Mouse (Mus musculus): ENCODE measurements at regions not wholly inside any gene's neighbourhood (a gene's known extent, or its start where the extent isn't known, plus 50 kb on each side); places are given as distances from the start of the nearest gene placed in this dataset.

DNA sequence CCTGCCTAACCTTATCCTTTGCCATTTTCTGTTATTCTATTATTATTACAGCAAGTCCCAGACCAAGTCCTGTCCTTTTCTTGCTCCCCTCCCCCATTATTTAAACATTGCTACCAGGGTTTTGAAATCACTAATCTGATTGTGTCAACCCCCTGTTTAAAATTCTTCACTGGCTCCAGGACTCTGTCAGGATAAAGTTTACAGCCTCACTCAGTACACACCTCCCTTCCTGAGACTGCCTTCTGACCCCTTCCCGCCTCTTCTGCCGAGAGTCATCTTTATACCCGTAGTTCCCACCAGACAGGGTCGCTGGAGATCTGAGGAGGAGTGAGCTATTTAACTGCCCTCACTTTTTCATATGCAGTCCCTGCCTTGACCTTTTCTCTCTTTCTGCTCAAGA lies 110.3 kb upstream of the Syt6 start:
- DNase-seq: no peak

DNA sequence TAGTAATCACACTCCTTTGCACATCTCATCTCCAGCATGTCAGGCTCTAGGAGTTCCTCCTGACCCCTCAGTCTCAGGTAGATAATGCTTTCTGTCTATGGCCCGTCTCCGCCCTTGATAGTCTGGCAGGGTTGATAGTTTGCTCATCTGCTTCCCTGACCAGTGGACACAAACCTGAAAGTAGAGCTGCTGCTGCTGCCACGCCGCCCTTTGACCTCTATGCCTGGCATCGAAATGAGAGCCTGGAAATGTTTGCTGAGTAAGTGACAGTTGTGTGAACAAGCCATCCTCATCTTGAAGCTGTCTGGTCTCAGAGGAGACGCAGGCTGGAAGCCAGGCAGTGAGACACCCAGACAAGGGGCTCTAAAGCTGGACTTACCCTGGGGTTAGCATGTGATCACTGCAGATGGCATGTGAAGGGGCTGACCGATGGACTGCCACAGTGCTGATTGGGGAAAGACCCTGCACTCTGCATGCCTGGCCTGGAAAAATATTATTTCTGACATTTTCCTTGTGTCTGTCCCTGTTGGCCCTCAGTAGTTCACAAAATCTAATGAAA lies 109.8 kb upstream of the Syt6 start:
- no peak for DNase-seq

DNA sequence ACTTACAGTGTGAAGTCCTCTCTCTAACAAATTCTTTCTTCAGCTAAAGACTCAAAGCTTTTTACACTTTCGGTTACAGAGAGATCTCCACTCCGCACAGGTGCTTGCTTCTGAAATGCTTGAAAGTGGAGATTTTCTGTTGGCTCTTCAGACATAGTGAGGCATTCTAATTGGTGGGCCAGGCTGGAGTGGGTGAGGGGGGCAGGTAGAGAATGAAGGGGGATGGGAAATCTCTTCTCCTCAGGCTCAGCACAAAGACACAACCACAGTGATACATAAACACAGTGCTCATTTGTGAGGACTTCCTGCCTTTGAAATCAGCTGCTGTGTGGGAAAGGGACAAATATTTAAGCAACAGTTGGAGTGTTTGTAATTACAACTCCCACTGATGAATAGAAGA lies 109.1 kb upstream of the Syt6 start:
- DNase-seq: no peak

DNA sequence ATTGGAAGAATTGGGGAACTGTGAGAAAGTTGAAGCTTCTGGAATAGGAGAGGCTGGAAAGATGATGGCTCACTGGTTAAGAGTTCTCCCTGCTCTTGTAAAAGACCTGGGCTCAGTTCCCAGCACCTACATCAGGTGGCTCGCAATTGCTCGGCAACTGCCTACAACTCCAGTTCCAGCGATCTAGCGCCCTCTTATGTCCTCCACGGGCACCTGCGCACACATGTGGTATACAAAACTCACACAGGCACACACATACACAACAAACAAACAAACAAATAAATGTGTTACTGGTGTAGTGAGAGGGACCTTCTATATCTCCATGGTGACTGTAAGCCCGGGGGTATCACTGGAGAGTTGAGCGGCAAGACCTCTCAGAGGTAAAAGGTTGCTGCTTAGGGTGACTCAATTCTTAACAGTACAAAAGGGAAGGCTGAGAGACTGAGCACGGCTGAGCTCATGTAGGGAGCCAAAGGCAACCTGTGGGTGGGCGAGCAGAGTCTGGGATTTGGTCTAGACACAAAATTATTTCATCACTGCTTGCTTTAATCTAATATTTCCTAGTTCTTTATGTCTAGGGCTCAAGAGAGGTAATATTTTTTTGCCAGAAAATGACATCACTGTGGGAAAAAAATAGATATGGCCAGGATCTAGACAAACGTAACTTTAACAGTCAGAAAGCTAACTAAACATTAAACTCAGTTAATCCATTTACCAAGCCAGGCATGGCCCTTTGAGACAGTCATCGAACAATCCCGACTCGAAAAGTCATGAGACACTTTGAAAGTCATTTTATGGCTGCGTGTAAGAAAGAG lies 104.2 kb upstream of the Syt6 start:
- no peak for DNase-seq

DNA sequence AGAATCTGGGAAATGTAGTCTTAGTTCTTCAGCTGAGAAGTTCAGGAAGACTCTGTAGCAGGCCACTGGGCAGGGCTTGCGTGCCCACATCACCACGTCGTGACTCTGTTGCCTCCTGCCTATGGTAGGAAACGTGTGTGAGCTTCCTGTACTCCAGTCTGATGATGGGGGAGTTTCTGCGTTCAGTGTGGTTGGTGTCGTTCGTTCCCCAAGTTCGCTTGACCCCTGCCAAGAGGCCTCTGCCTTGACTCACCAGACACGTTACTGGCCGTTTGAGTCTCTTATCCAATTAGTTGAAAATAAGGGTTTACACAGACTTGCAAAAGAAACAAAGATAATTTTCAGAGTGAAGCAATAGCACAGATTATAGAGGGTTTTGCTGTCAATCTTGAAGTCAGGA lies 102.4 kb upstream of the Syt6 start:
- DNase-seq: no peak

DNA sequence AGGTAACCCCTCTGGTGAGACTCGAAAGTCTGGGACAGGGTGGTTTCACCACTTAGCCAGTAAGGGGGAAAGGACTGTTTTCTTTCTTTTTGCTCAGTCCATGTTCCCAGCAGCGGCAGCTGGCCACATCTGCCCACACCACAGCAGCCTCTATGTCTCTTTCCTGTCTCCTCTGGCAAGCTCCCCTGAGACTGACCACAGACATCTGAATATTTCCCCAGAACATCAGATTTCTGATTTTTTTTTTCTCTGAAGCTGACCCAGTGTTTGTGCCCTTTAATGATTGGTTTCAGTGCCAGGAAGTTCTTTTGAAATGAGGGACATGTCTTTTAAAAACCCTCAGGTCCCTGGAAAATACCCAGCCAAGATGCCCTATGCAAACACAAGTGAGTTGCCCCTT lies 101.7 kb upstream of the Syt6 start:
- DNase-seq: no peak

DNA sequence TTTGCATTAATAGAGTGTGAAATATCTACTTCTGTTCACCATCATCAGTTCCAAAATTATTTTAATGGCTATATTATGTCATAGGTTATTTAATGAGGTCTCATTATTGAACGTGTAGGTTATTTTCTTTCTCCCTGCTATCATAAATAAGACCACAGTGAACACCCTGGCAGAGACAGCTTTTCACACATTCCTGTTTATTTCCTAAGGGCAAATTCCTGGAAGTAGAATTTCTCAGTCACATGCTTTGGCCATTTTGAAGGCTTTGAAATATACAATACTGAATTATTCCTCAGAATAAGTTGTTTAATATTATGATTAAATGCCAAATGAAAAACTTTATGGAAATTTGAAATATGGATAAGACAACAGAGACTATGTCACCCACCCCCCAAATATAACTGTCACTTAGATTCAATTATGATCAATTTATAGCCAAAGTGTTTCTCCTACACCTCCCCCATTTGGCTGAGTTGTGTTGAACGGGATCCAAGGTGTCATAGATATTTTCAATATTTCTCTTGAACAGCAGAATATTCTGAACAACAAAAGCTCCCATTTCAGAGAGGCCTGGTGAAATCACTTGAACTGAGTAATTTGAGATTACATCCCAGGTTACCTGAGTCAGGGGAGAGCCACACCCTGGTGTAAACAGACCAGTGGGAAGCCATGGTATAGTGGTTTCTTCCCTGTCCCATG lies 95.0 kb upstream of the Syt6 start:
- no peak for DNase-seq

DNA sequence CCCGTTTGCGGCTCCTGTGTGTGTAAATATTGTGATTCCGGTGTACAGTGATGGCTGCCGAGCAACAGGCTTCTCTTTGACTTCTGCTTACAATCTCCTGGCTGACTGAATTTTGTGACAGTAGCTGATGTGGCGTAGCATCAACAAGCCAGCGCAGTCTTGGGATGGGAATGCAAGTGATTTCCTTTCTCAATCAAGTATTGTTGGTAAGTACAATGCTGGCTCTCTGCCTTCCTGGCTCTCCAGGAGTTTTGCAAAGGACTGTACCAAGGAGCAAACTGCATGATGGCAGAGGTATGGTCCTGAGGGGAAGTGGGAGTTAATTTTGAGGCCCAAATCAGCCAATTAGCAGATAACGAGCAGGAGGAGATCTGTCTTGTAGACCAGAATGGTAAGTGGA lies 94.4 kb upstream of the Syt6 start:
- DNase-seq: no peak

DNA sequence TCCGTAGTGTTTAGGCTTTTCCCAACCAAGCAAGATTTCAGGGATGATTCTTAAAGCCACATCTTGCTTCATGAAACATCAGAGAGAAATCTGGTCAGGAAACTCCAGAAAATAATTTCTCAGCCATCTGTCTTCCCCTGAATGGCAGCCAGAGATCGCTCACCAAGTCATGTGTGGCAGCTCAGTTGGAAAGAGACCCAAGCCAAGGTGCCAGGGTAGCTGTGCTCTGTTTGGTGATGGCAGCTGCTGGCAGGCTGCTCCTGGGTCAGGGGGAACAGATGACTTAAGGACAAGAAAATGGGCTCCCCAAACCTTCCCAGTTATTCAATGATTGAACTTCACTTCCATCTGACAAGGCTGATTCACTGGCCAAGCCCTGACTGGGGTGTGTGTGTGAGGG lies 91.7 kb upstream of the Syt6 start:
- DNase-seq: no peak

DNA sequence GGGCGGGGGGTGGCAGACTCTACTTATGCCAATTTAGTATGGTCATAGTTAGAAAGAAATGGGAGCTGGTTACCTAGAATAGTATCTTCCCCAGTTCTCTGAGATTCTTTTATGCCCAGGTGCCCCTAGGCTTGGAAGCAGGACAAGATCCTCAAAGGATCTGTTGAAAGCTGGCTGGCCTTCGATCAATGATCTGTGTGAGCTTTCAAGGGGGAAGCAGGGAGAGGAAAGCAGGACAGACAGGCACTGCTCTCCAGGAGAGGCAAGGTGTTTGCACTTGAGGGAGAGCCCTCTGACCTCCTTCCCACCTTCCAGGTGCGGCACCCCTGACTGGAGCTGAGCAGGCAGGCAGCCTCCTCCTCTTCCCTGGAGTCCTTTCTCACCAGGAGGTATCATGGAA lies 91.3 kb upstream of the Syt6 start:
- no peak for DNase-seq

DNA sequence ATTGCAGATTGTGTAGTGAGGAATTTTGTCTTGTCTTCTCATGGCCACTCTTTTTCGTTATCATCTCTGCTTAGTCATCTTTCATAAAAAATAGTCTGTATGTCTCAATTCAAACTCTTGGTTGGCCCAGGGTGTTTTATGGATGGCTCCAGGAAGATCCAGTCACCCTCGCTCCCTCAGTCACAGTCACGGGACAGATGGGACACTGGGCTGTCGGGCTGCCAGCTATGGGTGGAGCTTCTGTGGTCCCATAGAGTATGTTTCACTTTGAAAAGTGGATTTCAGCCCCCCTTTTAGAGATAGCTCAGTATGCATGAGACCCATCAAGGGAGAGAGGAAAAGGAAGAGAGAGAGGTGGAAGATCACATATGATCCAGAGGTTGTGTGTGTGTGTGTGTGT lies 85.2 kb upstream of the Syt6 start:
- no peak for DNase-seq

DNA sequence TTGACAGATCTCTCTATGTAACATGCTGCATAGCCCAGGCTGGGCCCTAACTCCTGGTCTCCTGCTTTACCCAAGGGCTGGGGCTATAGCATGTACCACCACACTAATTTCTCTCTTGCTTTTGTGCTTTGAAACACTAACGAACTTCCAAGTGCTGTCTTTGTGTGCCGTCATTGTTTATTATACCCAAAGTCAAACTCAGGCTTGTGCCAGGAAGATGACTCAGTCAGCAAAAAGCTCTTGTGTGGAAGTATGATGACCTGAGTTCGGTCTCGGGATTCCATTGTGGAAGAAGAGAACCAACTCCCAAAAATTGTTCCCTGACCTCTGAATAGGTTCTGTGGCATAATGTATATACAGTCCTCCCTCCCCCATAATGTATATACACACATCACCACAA lies 84.1 kb upstream of the Syt6 start:
- DNase-seq: no peak

DNA sequence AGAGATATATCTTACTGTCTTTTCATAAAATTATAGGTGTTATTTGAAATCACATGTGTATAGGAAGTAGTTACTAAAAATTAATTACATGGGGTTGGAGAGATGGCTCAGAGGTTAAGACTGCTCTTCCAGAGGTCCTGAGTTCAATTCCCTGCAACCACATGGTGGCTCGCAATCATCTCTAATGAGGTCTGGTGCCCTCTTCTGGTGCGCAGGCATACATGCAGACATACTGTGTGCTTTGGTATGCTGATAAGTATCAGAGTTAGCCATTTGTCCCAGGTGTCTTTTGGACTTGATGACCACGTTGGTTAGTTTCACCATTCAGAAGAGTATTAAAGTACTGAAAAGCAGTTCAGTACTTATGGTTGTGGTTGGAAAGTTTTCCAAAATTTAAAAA lies 82.8 kb upstream of the Syt6 start:
- DNase-seq: no peak

DNA sequence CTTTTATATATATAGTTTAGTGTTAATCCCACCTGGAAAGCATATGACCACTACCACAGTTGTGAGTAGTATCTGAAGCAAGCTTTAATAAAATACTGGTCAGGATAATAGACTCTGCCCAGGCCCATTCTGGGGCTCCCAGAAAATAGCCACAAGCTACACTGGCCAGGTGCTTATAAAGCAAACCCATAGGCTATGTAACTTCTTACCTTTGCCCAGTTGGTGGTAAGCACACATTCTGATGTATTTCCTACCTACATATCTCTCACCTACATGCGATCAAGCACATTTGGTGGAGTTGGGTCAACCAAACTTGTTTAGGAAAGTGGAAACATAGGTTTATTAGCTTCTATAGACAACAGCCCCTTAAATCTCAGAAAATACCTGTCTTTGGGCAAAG lies 81.4 kb upstream of the Syt6 start:
- no peak for DNase-seq

DNA sequence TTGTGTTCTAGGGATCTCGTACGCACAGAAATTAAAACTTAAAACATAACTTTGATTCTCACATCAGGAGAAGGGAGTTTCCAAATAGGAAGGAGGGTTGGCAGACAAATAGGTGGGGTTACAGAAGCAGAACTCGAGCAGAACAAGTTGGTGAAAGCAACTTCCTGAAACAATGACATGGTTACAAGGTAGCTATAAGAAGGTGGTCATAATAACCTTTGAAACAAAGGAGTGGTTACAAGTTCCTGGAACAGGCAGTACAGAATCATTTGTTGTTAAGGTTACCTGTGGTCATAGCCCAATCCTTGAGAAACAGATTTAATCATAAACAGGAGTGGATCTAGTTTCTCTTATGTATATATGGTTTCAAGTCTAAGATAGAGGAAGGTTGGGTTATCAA lies 81.0 kb upstream of the Syt6 start:
- no peak for DNase-seq

DNA sequence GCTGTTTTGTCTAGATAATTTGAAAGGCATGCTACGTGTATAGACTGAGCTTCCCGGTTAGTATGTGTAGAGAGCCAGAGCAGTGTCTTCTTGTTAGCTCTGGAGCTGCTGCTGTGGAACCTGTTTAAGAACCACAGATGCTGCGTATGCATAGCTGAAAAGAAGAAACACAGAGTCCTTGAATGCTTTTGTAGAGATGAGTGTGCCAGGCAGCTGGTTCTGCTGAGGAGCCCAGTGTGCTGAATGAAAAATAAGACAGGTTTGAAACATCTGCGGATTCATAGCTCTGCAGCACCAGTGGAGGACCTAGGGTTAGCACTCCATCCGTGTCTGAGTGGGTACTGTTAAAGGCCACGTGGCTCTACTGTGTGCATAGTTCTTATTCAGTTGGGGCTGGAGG lies 78.9 kb upstream of the Syt6 start:
- DNase-seq: peak; percentile 11

DNA sequence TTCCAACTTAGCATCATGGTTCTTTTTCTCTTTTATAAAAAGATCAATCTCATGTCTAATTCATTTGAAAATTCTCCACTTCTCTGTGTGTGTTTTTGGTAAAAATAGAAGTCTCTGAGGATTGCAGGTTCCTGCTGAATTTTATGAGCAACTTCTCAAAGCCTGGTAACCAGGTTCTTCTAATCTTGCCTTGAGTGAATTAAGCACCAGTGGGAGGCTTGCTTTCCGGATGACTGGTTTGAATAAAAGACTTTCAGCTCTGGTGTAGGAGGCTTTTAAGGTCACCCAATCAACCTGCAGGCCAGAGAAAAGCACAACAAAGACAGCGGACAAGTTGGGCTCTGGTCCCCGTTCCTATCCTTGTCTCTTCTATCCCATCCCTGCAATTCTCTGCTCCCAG lies 78.3 kb upstream of the Syt6 start:
- DNase-seq: no peak

DNA sequence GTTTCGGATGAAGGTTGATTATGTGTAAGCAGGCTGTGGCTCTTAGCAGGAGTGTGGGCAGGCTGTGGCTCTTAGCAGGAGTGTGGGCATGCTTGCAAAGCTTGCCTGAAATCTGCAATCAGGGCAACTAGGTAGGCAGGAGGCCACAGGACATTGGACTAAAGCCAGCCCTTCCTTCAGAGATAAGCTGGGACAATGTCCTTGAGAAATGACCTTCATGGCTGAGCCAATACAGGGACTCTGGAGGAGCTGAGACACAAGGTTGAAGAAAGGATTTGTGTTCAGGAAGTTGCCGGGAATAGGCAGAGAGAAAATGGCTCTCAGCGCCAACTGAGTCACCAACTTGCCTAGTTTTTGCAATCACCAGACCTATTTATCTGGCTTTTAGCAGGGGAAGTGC lies 77.3 kb upstream of the Syt6 start:
- no peak for DNase-seq

DNA sequence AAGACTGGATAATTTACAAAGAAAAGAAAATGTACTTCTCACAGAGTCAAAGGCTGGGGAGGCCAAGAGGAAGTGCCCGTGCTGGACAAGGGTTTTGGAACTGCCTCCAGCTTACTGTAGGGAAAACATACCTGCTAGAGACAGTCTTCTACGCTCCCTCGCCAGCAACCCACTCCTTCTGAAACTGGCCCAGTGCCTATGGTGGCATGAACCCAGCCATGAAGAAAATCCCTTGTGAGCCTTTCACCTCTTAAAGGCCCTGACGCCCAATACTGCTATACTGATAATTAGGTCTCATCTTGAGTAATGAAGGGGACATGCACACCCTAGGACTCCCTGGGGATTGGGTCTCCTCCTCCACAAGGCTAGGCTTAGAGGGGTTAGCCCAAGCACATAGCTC lies 76.6 kb upstream of the Syt6 start:
- no peak for DNase-seq

DNA sequence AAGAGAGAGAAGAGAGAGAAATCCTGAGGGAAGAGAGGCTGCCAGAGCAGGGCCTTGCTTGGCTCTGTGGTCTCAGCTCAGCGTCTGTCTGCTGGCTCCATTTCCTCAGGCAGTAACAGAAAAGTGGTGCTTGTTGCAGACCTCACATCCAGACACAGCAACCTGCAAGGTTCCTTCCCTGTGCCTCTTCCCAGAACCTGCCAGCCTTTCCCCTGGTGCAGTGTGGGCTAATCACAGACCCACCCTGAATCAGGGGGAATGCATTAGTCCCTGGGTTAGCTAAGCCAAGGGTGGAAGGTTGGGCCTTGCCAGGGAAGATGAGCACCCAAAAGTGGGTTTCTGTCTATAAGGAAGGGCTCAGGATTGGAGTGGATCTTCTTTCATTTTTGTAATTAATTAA lies 75.2 kb upstream of the Syt6 start:
- no peak for DNase-seq

DNA sequence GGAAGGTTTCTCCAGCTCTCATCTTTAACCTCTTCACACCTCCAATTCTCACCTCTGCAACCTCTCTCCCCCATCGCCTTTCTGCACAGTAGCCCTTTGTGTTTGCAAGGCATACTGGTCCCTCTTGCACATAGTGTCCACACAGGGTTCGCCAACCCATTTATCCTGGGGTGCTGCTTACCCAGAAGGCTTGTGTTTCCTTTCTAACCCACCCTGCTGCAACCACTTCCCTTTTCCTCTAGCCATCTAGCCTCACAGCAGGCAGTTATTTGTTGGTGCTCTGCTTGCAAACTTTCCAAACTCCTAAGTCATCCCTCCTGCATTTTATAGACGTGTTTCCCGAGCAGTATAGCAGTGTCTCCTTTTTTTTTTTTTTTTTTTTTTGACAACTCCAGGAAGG lies 74.7 kb upstream of the Syt6 start:
- DNase-seq: no peak

DNA sequence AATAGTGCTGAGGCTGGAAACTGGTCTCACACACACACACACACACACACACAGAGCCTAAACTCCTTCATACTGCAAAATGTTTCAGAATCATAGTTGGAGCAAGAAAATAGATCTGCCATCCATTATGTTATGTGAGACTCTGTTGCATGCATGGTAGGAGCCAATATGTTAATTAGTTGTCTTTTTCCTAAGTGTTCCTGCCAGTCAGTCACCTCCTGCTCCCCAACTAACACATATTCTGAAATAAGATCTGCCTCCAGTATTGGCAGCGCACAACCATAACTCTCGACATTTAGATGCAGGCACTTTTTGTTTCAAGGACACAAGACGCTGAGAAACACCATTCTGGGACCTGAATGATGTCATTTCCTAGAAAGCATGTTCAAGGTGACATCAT lies 70.9 kb upstream of the Syt6 start:
- no peak for DNase-seq

DNA sequence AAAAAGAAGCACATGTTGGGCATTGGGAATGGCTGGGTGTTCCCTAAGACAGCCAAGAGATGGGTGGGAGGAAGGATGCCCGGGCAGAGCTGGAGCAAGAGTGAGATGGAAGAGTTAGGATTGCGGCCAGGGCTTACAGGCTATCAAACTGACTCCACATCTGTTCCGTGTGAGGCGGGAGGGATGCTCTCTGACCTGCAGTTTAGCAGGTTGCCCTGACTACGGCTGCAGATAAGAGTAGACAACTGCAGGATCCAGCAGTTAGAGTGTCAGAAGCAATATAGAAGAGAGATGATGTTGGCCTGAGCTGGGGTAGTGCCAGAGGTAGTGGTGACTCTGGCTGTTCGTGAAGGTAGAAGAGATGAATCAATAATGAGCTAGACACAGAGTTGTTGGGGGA lies 61.6 kb upstream of the Syt6 start:
- DNase-seq: no peak

DNA sequence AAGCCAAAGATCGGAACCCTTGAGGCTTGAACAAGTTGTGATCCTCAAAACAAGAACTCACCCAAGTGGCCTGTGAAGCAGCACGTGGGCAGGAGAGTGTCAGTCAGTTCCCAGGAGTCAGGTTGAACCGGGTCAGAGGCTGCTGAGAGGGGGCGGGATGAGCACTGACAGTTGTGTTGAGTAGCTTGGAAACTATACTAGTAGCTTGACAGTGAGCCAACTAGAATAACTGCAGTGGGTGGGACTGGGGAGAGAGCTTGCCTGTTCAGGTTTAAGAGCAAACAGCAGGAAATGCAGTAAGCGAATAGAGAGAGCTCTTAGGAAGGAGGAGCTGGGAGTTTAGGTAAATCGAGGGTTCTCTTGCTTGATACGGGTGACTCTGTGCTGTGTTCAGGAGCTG lies 61.0 kb upstream of the Syt6 start:
- no peak for DNase-seq

DNA sequence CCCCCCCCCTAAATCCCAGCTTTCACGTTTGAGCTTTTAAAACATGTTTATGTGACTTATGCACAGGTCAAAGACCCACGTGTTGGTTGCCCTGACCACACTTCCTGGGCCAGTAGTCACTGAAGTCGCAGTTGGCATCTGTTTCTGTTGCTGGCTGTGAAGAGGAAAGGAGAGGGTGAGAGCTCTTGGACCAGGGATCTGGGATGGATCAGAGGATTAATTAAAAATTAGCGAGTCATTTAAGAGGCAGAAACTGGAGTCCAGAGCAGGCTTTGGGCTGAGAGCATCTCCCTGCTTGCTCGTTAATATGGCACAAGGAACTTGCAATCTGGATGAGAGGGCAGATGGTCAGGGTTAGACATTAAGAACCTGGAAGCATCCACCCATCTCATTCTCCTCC lies 59.1 kb upstream of the Syt6 start:
- DNase-seq: no peak
